Mouse (Mus musculus): ENCODE results near the gene Olfr1431. TPM values are rescaled to one million over a fixed set of nuclear protein-coding genes. Genes with fewer than 3 reads are reported as not detected.

The Olfr1431 gene
- not detected for total RNA-seq (2023)

GRCm38 (mm10) chr19:12200334-12200733 is at the start of gene Olfr1431:
Gene Olfr1431, plus strand, starts transcription at chr19:12200634.

GRCm38 (mm10) chr19:12170062-12170599 is 30.3 kb upstream of the Olfr1431 start, which contains the start of gene Olfr1555-ps1:
Gene Olfr1555-ps1, minus strand, starts transcription at chr19:12170112.

GRCm38 (mm10) chr19:12232496-12232895 is 32.1 kb downstream of the Olfr1431 start, which contains the start of gene Olfr1432:
Gene Olfr1432, minus strand, starts transcription at chr19:12232596.

GRCm38 (mm10) chr19:12241559-12241958 is 41.1 kb downstream of the Olfr1431 start, which contains the start of gene Olfr262:
Gene Olfr262, minus strand, starts transcription at chr19:12241659.

GRCm38 (mm10) chr19:12260732-12261131 is 60.3 kb downstream of the Olfr1431 start, which contains the start of gene Olfr235:
Gene Olfr235, plus strand, starts transcription at chr19:12261032.

Other genes starting within 250 kb of the Olfr1431 start
- gene Osbp, start 234.7 kb upstream of the Olfr1431 start, total RNA-seq (2023), result 10 to 100 TPM; 40.7 to 41.3 TPM
- gene Olfr1423, start 159.3 kb upstream of the Olfr1431 start, total RNA-seq (2023), result not detected
- not detected for gene Olfr1424, start 138.0 kb upstream of the Olfr1431 start, total RNA-seq (2023)
- gene Olfr1425, start 122.9 kb upstream of the Olfr1431 start, total RNA-seq (2023), result not detected
- gene Olfr1426, start 108.6 kb upstream of the Olfr1431 start, total RNA-seq (2023), result not detected
- gene Olfr1427, start 97.3 kb upstream of the Olfr1431 start, total RNA-seq (2023), result not detected
- gene Olfr1428, start 84.7 kb upstream of the Olfr1431 start, total RNA-seq (2023), result not detected
- gene Olfr76, start 77.4 kb upstream of the Olfr1431 start, total RNA-seq (2023), result not detected
- not detected for gene Olfr1555-ps1, start 30.5 kb upstream of the Olfr1431 start, total RNA-seq (2023)
- not detected for gene Olfr1432, start 32.0 kb downstream of the Olfr1431 start, total RNA-seq (2023)
- not detected for gene Olfr262, start 41.0 kb downstream of the Olfr1431 start, total RNA-seq (2023)
- gene Olfr235, start 60.4 kb downstream of the Olfr1431 start, total RNA-seq (2023), result not detected
- not detected for gene Olfr1434, start 79.2 kb downstream of the Olfr1431 start, total RNA-seq (2023)
- not detected for gene Olfr1436, start 98.5 kb downstream of the Olfr1431 start, total RNA-seq (2023)
- gene Olfr1437, start 124.5 kb downstream of the Olfr1431 start, total RNA-seq (2023), result not detected
- gene Olfr1438-ps1, start 135.3 kb downstream of the Olfr1431 start, total RNA-seq (2023), result not detected
- not detected for gene Olfr1440, start 186.6 kb downstream of the Olfr1431 start, total RNA-seq (2023)
- not detected for gene Olfr1441, start 216.8 kb downstream of the Olfr1431 start, total RNA-seq (2023)
- gene Pfpl, start 227.3 kb downstream of the Olfr1431 start, total RNA-seq (2023), result not detected

Measured in neutrophil, adult 59 days (primary cell).